Mouse (Mus musculus): ENCODE results near the gene Fcer1g. TPM values are rescaled to one million over a fixed set of nuclear protein-coding genes. Genes with fewer than 3 reads are reported as not detected.

Fcer1g gene
- total and polyA plus RNA-seq, 2 experiments from 2014 or later, result 30.6 to 34.6 TPM

GRCm38 (mm10) chr1:171257781-171258180, 23.6 kb upstream of the Fcer1g start:
- 76% methylated on average over 9 of the region's 9 CpGs for WGBS
- H3K4me3 ChIP-seq (ENCODE audit: low read length), result no peak overlapping the region
- no peak for ATAC-seq

GRCm38 (mm10) chr1:171256937-171257548, 22.9 kb upstream of the Fcer1g start:
- DNase-seq (ENCODE audit: low spot score) (peak; percentile 87), ATAC-seq (0 out of 2 replicates have a peak, but pooled peaks have one; percentile 13)
- no peaks in the 10 kb centered on the region for H3K36me3 ChIP-seq (ENCODE audit: insufficient read depth, low read length)

More at GRCm38 (mm10) chr1:171257781-171258180, 23.6 kb upstream of the Fcer1g start:
- Histone ChIP-seq H3K9ac (replicated peaks; ENCODE audit: low read length) (no peak overlapping the region), H3K4me2 (ENCODE audit: low read depth, low read length) (no peak overlapping the region), H3K27ac (no peak overlapping the region), H3K9me3 (ENCODE audit: low read length) (no peaks in the 10 kb centered on the region), H3K4me1 (ENCODE audit: insufficient read depth, low read length) (peaks cover 6% of the 10 kb centered on the region; the same call in 1 of the 2 replicates), H3K27me3 (ENCODE audit: insufficient read depth, low read length) (no peaks in the 10 kb centered on the region), H3K36me3 (ENCODE audit: insufficient read depth, low read length) (no peaks in the 10 kb centered on the region)
- TF ChIP-seq CTCF (IDR thresholded peaks at IDR 0.05; ENCODE audit: low read depth), result no peak
- no peak for DNase-seq (ENCODE audit: low spot score)

GRCm38 (mm10) chr1:171256095-171256818, 22.1 kb upstream of the Fcer1g start:
- no peak overlapping the region for H3K4me2 ChIP-seq (ENCODE audit: low read depth, low read length)
- no peaks in the 10 kb centered on the region for H3K9me3 ChIP-seq (ENCODE audit: low read length)
- no peak overlapping the region for H3K9ac ChIP-seq (replicated peaks; ENCODE audit: low read length)
- H3K27me3 ChIP-seq (ENCODE audit: insufficient read depth, low read length), result no peaks in the 10 kb centered on the region
- WGBS, result 91% methylated on average over 24 of the region's 24 CpGs
- no peak overlapping the region for H3K27ac ChIP-seq
- H3K4me1 ChIP-seq (ENCODE audit: insufficient read depth, low read length), result peaks cover 14% of the 10 kb centered on the region
- DNase-seq (ENCODE audit: low spot score) (no peak), ATAC-seq (no peak)
- H3K36me3 ChIP-seq (ENCODE audit: insufficient read depth, low read length), result no peaks in the 10 kb centered on the region
- no peak for TF ChIP-seq CTCF (IDR thresholded peaks at IDR 0.05; ENCODE audit: low read depth)
- no peak overlapping the region for H3K4me3 ChIP-seq (ENCODE audit: low read length)

More at GRCm38 (mm10) chr1:171256937-171257548, 22.9 kb upstream of the Fcer1g start:
- Histone ChIP-seq H3K9me3 (ENCODE audit: low read length) (no peaks in the 10 kb centered on the region), H3K9ac (replicated peaks; ENCODE audit: low read length) (no peak overlapping the region), H3K4me1 (ENCODE audit: insufficient read depth, low read length) (peaks cover 8% of the 10 kb centered on the region; the same call in 1 of the 2 replicates), H3K27ac (no peak overlapping the region), H3K4me2 (ENCODE audit: low read depth, low read length) (no peak overlapping the region), H3K27me3 (ENCODE audit: insufficient read depth, low read length) (no peaks in the 10 kb centered on the region), H3K4me3 (ENCODE audit: low read length) (no peak overlapping the region)
- TF ChIP-seq CTCF (IDR thresholded peaks at IDR 0.05; ENCODE audit: low read depth), result peak; percentile 86
- WGBS, result 70% methylated on average over 15 of the region's 15 CpGs

GRCm38 (mm10) chr1:171252415-171252814, 18.2 kb upstream of the Fcer1g start:
- H3K36me3 ChIP-seq (ENCODE audit: insufficient read depth, low read length), result no peaks in the 10 kb centered on the region
- DNase-seq (ENCODE audit: low spot score) (peak; percentile 58), ATAC-seq (no peak)
- WGBS, result 43% methylated on average over 17 of the region's 17 CpGs
- H3K4me1 ChIP-seq (ENCODE audit: insufficient read depth, low read length), result peaks cover 24% of the 10 kb centered on the region
- H3K4me2 ChIP-seq (ENCODE audit: low read depth, low read length), result peak overlapping the region; percentile 58
- no peak for TF ChIP-seq CTCF (IDR thresholded peaks at IDR 0.05; ENCODE audit: low read depth)
- H3K9ac ChIP-seq (replicated peaks; ENCODE audit: low read length), result peak overlapping the region; percentile 24; the same call in 1 of the 2 replicates
- H3K9me3 ChIP-seq (ENCODE audit: low read length), result no peaks in the 10 kb centered on the region
- no peaks in the 10 kb centered on the region for H3K27me3 ChIP-seq (ENCODE audit: insufficient read depth, low read length)
- H3K4me3 ChIP-seq (ENCODE audit: low read length), result no peak overlapping the region
- peak overlapping the region; percentile 64; the same call in 1 of the 2 replicates for H3K27ac ChIP-seq

GRCm38 (mm10) chr1:171251594-171252324, 17.6 kb upstream of the Fcer1g start:
- ATAC-seq (no peak), DNase-seq (ENCODE audit: low spot score) (peak; percentile 32)
- H3K4me3 ChIP-seq (ENCODE audit: low read length), result peak overlapping the region; percentile 20; the same call in 1 of the 2 replicates
- H3K4me1 ChIP-seq (ENCODE audit: insufficient read depth, low read length), result peaks cover 24% of the 10 kb centered on the region
- H3K27ac ChIP-seq, result peak overlapping the region; percentile 64; the same call in 1 of the 2 replicates
- no peak for TF ChIP-seq CTCF (IDR thresholded peaks at IDR 0.05; ENCODE audit: low read depth)
- H3K9me3 ChIP-seq (ENCODE audit: low read length), result no peaks in the 10 kb centered on the region
- WGBS, result 7% methylated on average over 13 of the region's 13 CpGs
- H3K9ac ChIP-seq (replicated peaks; ENCODE audit: low read length), result peak overlapping the region; percentile 24; the same call in 1 of the 2 replicates
- H3K4me2 ChIP-seq (ENCODE audit: low read depth, low read length), result peak overlapping the region; percentile 58
- no peaks in the 10 kb centered on the region for H3K36me3 ChIP-seq (ENCODE audit: insufficient read depth, low read length)
- no peaks in the 10 kb centered on the region for H3K27me3 ChIP-seq (ENCODE audit: insufficient read depth, low read length)

All from hindbrain, postnatal 0 days (tissue).